Mouse (Mus musculus) neural tube, embryonic 12.5 days (tissue): ENCODE measurements around the gene Il18bp. TPM values are rescaled to one million over a fixed set of nuclear protein-coding genes. Genes with fewer than 3 reads are reported as not detected.
A peak's percentile ranks its signal among the peaks of the same experiment; 100 is the strongest.
"Not testable (repeated sequence)": the region's sequence is repeated elsewhere in the genome, so short reads cannot be mapped to it uniquely, and the experiment has no call there.

Source experiments
- ATAC-seq: fragments of 200-750 bp; cut with Nextera tagmentation; 2 replicates; pipeline ENCODE4 v1.8.0; 2017; ENCODE audit warnings: low read depth, mild to moderate bottlenecking, moderate TSS enrichment, moderate library complexity; ENCODE audit not compliant: low FRiP score
- H3K27ac ChIP-seq: fragments of 300-500 bp; sonication (generic); 2 replicates; pipeline ENCODE4 v1.5.1; 2016
- H3K27me3 ChIP-seq: fragments of 300-500 bp; sonication (generic); replicated peaks from 2 replicates; pipeline ENCODE4 v1.6.1; 2016; ENCODE audit warnings: mild to moderate bottlenecking
- H3K36me3 ChIP-seq: fragments of 300-500 bp; sonication (generic); 2 replicates; pipeline ENCODE4 v1.6.1; 2016; ENCODE audit warnings: mild to moderate bottlenecking
- H3K4me1 ChIP-seq: fragments of 300-500 bp; sonication (generic); 2 replicates; pipeline ENCODE4 v1.6.1; 2016
- H3K4me2 ChIP-seq: fragments of 300-500 bp; sonication (generic); replicated peaks from 2 replicates; pipeline ENCODE4 v1.6.1; 2016; ENCODE audit warnings: mild to moderate bottlenecking
- H3K4me3 ChIP-seq: fragments of 300-500 bp; sonication (generic); 2 replicates; pipeline ENCODE4 v1.5.1; 2016
- H3K9ac ChIP-seq: fragments of 300-500 bp; sonication (generic); 2 replicates; pipeline ENCODE4 v1.6.1; 2016; ENCODE audit warnings: mild to moderate bottlenecking
- H3K9me3 ChIP-seq: fragments of 300-500 bp; sonication (generic); 2 replicates; pipeline ENCODE4 v1.6.1; 2016; ENCODE audit warnings: mild to moderate bottlenecking
- WGBS: fragments of 180-500 bp; shearing (Covaris S2); methylation state at CpG from one replicate; pipeline ENCODE4 v1.1.7; 2016; 5-methylcytosine and 5-hydroxymethylcytosine counted together
- polyA plus RNA-seq: library from polyadenylated mRNA; unstranded; fragments of >200 nt; fragmentation: Nextera tagmentation; extraction: Ambion mirVana; gene quantifications from 2 replicates; pipeline ENCODE4 v1.2.1, GENCODE M21; 2016

Gene Il18bp
- polyA plus RNA-seq, 1 experiment from 2014 or later: 4.1 TPM

- peaks cover 78% of the 10 kb centered on the region for H3K36me3 ChIP-seq
- no peaks in the 10 kb centered on the region for H3K27me3 ChIP-seq
- H3K27ac ChIP-seq: no peak overlapping the region
- no peak overlapping the region for H3K4me3 ChIP-seq
- H3K4me2 ChIP-seq: no peak overlapping the region
- WGBS: 90% methylated on average over 2 of the region's 2 CpGs
- H3K9ac ChIP-seq: no peak overlapping the region
- H3K4me1 ChIP-seq: no peaks in the 10 kb centered on the region
- ATAC-seq: no peak
- H3K9me3 ChIP-seq: no peaks in the 10 kb centered on the region
Measured at GRCm38 (mm10) chr7:102025187-102026119, 7.0 kb upstream of the Il18bp start.

- 95% methylated on average over 9 of the region's 9 CpGs for WGBS
- Histone ChIP-seq H3K4me2 (no peak overlapping the region), H3K4me3 (no peak overlapping the region), H3K9me3 (no peaks in the 10 kb centered on the region), H3K36me3 (peaks cover 81% of the 10 kb centered on the region), H3K9ac (no peak overlapping the region), H3K27ac (no peak overlapping the region), H3K4me1 (no peaks in the 10 kb centered on the region), H3K27me3 (no peaks in the 10 kb centered on the region)
- ATAC-seq: no peak
Measured at GRCm38 (mm10) chr7:102023821-102024220, 5.3 kb upstream of the Il18bp start.

GRCm38 (mm10) chr7:102020934-102021333 is 2.4 kb upstream of the Il18bp start:
- not testable (repeated sequence) for H3K9me3 ChIP-seq, ATAC-seq, H3K27me3 ChIP-seq, H3K4me1 ChIP-seq, H3K27ac ChIP-seq, H3K4me2 ChIP-seq, H3K9ac ChIP-seq, H3K4me3 ChIP-seq
- WGBS: 82% methylated on average over 2 of the region's 2 CpGs
- H3K36me3 ChIP-seq: peaks cover 87% of the 10 kb centered on the region

- Histone ChIP-seq H3K4me1 (no peaks in the 10 kb centered on the region), H3K9me3 (no peaks in the 10 kb centered on the region), H3K36me3 (peaks cover 95% of the 10 kb centered on the region), H3K9ac (no peak overlapping the region), H3K4me2 (no peak overlapping the region), H3K4me3 (no peak overlapping the region), H3K27ac (no peak overlapping the region), H3K27me3 (no peaks in the 10 kb centered on the region)
- ATAC-seq: no peak
- 81% methylated on average over 3 of the region's 3 CpGs for WGBS
Measured at GRCm38 (mm10) chr7:102019362-102019761, 872 bp upstream of the Il18bp start.

- no peak overlapping the region for H3K27ac ChIP-seq
- H3K4me1 ChIP-seq: no peaks in the 10 kb centered on the region
- no peak for ATAC-seq
Measured at GRCm38 (mm10) chr7:102018034-102018433, 456 bp downstream of the Il18bp start.

GRCm38 (mm10) chr7:102017452-102017851 is 1.0 kb downstream of the Il18bp start:
- H3K9me3 ChIP-seq: no peaks in the 10 kb centered on the region
- WGBS: 84% methylated on average over 5 of the region's 5 CpGs
- ATAC-seq: no peak
- H3K9ac ChIP-seq: no peak overlapping the region
- no peaks in the 10 kb centered on the region for H3K27me3 ChIP-seq
- H3K4me2 ChIP-seq: no peak overlapping the region
- no peak overlapping the region for H3K4me3 ChIP-seq
- H3K4me1 ChIP-seq: no peaks in the 10 kb centered on the region
- H3K27ac ChIP-seq: no peak overlapping the region
- peaks cover 95% of the 10 kb centered on the region for H3K36me3 ChIP-seq

More at GRCm38 (mm10) chr7:102018034-102018433, 456 bp downstream of the Il18bp start:
- no peaks in the 10 kb centered on the region for H3K27me3 ChIP-seq
- H3K36me3 ChIP-seq: peaks cover 95% of the 10 kb centered on the region
- H3K9ac ChIP-seq: no peak overlapping the region
- H3K9me3 ChIP-seq: no peaks in the 10 kb centered on the region
- H3K4me2 ChIP-seq: no peak overlapping the region
- 87% methylated on average over 7 of the region's 7 CpGs for WGBS
- no peak overlapping the region for H3K4me3 ChIP-seq

GRCm38 (mm10) chr7:102016936-102017335 is 1.6 kb downstream of the Il18bp start:
- H3K27me3 ChIP-seq: no peaks in the 10 kb centered on the region
- no peak overlapping the region for H3K4me2 ChIP-seq
- no peak overlapping the region for H3K27ac ChIP-seq
- no peak overlapping the region for H3K9ac ChIP-seq
- no peaks in the 10 kb centered on the region for H3K4me1 ChIP-seq
- no peak for ATAC-seq
- no peaks in the 10 kb centered on the region for H3K9me3 ChIP-seq
- H3K4me3 ChIP-seq: no peak overlapping the region
- WGBS: 89% methylated on average over 4 of the region's 4 CpGs
- H3K36me3 ChIP-seq: peaks cover 96% of the 10 kb centered on the region

GRCm38 (mm10) chr7:102014995-102015394 is 3.5 kb downstream of the Il18bp start:
- H3K9me3 ChIP-seq: no peaks in the 10 kb centered on the region
- WGBS: 94% methylated on average over 2 of the region's 2 CpGs
- no peaks in the 10 kb centered on the region for H3K27me3 ChIP-seq
- no peak overlapping the region for H3K9ac ChIP-seq
- H3K4me1 ChIP-seq: no peaks in the 10 kb centered on the region
- peaks cover 99% of the 10 kb centered on the region for H3K36me3 ChIP-seq
- H3K4me2 ChIP-seq: no peak overlapping the region
- ATAC-seq: no peak
- no peak overlapping the region for H3K4me3 ChIP-seq
- no peak overlapping the region for H3K27ac ChIP-seq

GRCm38 (mm10) chr7:102013416-102013815 is 5.1 kb downstream of the Il18bp start:
- 94% methylated on average over 8 of the region's 8 CpGs for WGBS
- Histone ChIP-seq H3K4me1 (no peaks in the 10 kb centered on the region), H3K36me3 (peaks cover 100% of the 10 kb centered on the region), H3K27ac (no peak overlapping the region), H3K9me3 (no peaks in the 10 kb centered on the region), H3K4me3 (no peak overlapping the region), H3K27me3 (no peaks in the 10 kb centered on the region), H3K4me2 (no peak overlapping the region), H3K9ac (no peak overlapping the region)
- ATAC-seq: no peak

GRCm38 (mm10) chr7:102011855-102012254 is 6.6 kb downstream of the Il18bp start:
- 92% methylated on average over 9 of the region's 9 CpGs for WGBS
- no peaks in the 10 kb centered on the region for H3K9me3 ChIP-seq
- H3K36me3 ChIP-seq: peaks cover 98% of the 10 kb centered on the region
- no peak overlapping the region for H3K9ac ChIP-seq
- H3K4me1 ChIP-seq: no peaks in the 10 kb centered on the region
- no peak overlapping the region for H3K4me3 ChIP-seq
- no peak for ATAC-seq
- H3K4me2 ChIP-seq: no peak overlapping the region
- H3K27me3 ChIP-seq: no peaks in the 10 kb centered on the region
- no peak overlapping the region for H3K27ac ChIP-seq

GRCm38 (mm10) chr7:102006520-102006919 is 12.0 kb downstream of the Il18bp start:
- no peak overlapping the region for H3K4me3 ChIP-seq
- no peaks in the 10 kb centered on the region for H3K27me3 ChIP-seq
- H3K4me1 ChIP-seq: no peaks in the 10 kb centered on the region
- no peak overlapping the region for H3K9ac ChIP-seq
- ATAC-seq: no peak
- no peaks in the 10 kb centered on the region for H3K9me3 ChIP-seq
- 89% methylated on average over 1 of the region's 1 CpGs for WGBS
- H3K36me3 ChIP-seq: peaks cover 92% of the 10 kb centered on the region
- no peak overlapping the region for H3K4me2 ChIP-seq
- H3K27ac ChIP-seq: no peak overlapping the region

GRCm38 (mm10) chr7:102000921-102001630 is 17.4 kb downstream of the Il18bp start:
- Histone ChIP-seq H3K4me1 (no peaks in the 10 kb centered on the region), H3K27ac (no peak overlapping the region), H3K4me3 (no peak overlapping the region), H3K4me2 (no peak overlapping the region), H3K36me3 (peaks cover 92% of the 10 kb centered on the region), H3K9me3 (no peaks in the 10 kb centered on the region), H3K27me3 (no peaks in the 10 kb centered on the region), H3K9ac (peak overlapping the region; percentile 21; the same call in 1 of the 2 replicates)
- 93% methylated on average over 26 of the region's 26 CpGs for WGBS
- ATAC-seq: no peak
